Mouse (Mus musculus): ENCODE results near the gene Gk.

DNA sequence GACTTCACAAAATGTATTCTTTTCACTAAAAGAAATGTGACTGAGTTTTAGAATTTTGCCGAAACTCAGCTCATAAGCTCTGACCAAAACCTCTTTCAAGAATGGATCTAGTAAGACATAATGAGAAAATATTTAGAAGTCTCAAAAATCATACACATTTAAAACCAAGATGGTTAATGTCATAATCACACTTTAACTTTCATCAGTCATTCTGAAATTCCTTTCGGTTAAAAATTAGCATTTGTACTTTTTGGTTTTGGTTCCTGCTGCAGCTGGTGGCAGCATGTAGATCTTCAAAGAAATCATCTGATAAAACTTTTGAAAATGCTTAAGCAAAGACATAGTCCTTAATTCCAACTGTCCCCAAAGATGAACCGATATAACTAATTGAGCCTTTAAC, 70.9 kb downstream of the Gk start:
- TF ChIP-seq CTCF (conservative IDR thresholded peaks at IDR 0.05; ENCODE audit: low read length) (no peak), POU5F1 (IDR thresholded peaks at IDR 0.05; ENCODE audit: borderline replicate concordance, low read length) (no peak)
